Mouse (Mus musculus) heart, adult 2 months (tissue): ENCODE data around the gene Msto1. TPM values are rescaled to one million over a fixed set of nuclear protein-coding genes. Genes with fewer than 3 reads are reported as not detected.
A peak's percentile ranks its signal among the peaks of the same experiment; 100 is the strongest.
"Not testable (repeated sequence)": the region's sequence is repeated elsewhere in the genome, so short reads cannot be mapped to it uniquely, and the experiment has no call there.

Experiments
- DNase-seq, 2 experiments: peaks; one replicate each; pipeline ENCODE4 v3.0.0; 2021
- H3K27ac ChIP-seq: fragments of 200-600 bp; 2 replicates; pipeline ENCODE4 v1.8.1; 2022
- H3K27me3 ChIP-seq: fragments of 200-500 bp; 2 replicates; pipeline ENCODE4 v1.6.1; 2012; ENCODE audit warnings: mild to moderate bottlenecking, low read length, inconsistent platforms, mixed read lengths; ENCODE audit not compliant: control insufficient read depth, insufficient read depth
- H3K36me3 ChIP-seq: fragments of 200-500 bp; 2 replicates; pipeline ENCODE4 v1.6.1; 2012; ENCODE audit warnings: low read length, inconsistent platforms; ENCODE audit not compliant: control insufficient read depth, insufficient read depth
- H3K4me1 ChIP-seq: fragments of 200-500 bp; 2 replicates; pipeline ENCODE4 v1.6.1; 2011; ENCODE audit warnings: low read length; ENCODE audit not compliant: control insufficient read depth, insufficient read depth
- H3K4me3 ChIP-seq: fragments of 200-600 bp; 2 replicates; pipeline ENCODE4 v1.8.1; 2022
- H3K79me2 ChIP-seq: fragments of 200-500 bp; replicated peaks from 2 replicates; pipeline ENCODE4 v1.6.1; 2012; ENCODE audit warnings: mild to moderate bottlenecking, inconsistent platforms, low read length, moderate library complexity, mixed read lengths; ENCODE audit not compliant: control insufficient read depth, insufficient read depth
- H3K9ac ChIP-seq: fragments of 200-500 bp; 2 replicates; pipeline ENCODE4 v1.6.1; 2012; ENCODE audit warnings: low read depth, mild to moderate bottlenecking, control low read depth, inconsistent platforms, low read length, mixed read lengths
- CTCF ChIP-seq: fragments of 200-600 bp; IDR thresholded peaks from 2 replicates; pipeline ENCODE4 v1.8.1; 2022; ENCODE audit warnings: antibody characterized with exemption, mild to moderate bottlenecking, moderate library complexity
- EP300 ChIP-seq: fragments of 200-500 bp; IDR thresholded peaks from 2 replicates; pipeline ENCODE4 v1.6.1; 2011; ENCODE audit warnings: low read depth, low read length, control low read depth; ENCODE audit not compliant: insufficient read depth
- POLR2A ChIP-seq: fragments of 200-500 bp; IDR thresholded peaks from 2 replicates; pipeline ENCODE4 v1.6.1; 2011; ENCODE audit warnings: mild to moderate bottlenecking, low read depth, low read length, control low read depth; ENCODE audit not compliant: insufficient read depth
- WGBS: fragments of 180-500 bp; shearing (Covaris S2); methylation state at CpG from one replicate; pipeline ENCODE4 v1.1.7; 2018; 5-methylcytosine and 5-hydroxymethylcytosine counted together
- intact Hi-C: fragments of 180-260 bp; cut with DNase I; formaldehyde crosslinking; loops from one replicate; pipeline ENCODE4 v1.15.1; 2025
- long read RNA-seq: library from polyadenylated mRNA; stranded (forward); transcript quantifications from one replicate; pipeline ENCODE4 v2.0.0, GENCODE M21; 2021
- polyA plus RNA-seq: library from polyadenylated mRNA; depleted of rRNA; stranded (reverse); fragments of >200 nt; gene quantifications from 2 replicates; pipeline ENCODE4 v1.2.3, GENCODE M21; 2012; rRNA removed
- total RNA-seq, 2 experiments: library from RNA; stranded (reverse); gene quantifications; 2 replicates each; pipeline ENCODE4 v1.2.3; 2021

The Msto1 gene
- 10 to 100 TPM; 12.4 to 12.6 TPM for total RNA-seq
- polyA plus RNA-seq: 21.6 and 22.1 TPM in 2 replicates
- long read RNA-seq, transcript Msto1-202 (14 exons, 1,875 nt): major isoform, 16 of 19 reads
- long read RNA-seq, partial matches to known transcripts: 2 of 19 reads
- long read RNA-seq, other reads (novel, unspliced or antisense): 1 of 19 reads

DNA sequence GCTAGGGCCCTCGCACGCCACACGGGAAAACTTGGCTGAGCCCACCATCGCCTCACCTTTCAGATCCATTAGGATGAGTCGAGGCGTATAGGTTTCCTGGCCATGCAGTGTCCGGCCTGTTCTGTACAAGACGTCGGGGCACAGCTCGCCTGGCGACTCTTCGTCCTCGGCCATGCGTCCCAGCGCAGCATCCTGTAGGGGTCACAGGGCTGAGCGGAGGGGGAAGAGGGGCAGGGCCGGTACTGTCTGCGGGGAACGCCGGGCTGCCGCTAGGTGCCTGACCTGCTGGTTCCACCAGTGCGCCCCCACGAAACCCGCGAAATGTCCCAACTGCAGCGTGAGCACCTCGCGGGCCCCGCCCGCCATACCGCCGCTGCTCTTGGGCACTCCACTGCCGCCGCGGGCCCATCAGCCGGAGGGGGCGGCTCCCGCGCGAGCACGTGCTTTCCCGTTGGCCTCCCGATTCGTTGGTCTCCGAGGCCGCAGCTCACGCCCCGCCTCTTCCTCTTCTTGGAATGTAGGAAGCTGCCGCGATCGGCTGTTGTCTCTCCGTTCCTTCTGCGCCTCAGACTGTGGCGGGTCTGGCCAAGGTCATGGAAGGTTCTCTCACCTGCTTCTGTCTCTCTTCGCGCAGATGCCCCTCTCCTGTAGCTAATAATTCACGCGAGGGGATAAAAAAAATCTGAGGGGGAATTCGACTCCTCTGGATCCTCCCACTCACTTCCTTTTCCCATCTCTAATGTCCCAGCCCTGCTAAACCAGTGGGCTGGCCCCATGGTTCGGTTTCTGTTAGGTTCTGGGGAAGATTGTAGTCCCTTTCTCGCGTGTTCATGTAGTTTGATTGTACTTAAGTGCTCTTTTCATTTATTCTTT lies at the start of gene Msto1:
Gene Msto1, minus strand, starts transcription at position 489 of the 873 bp plus-strand sequence.
- under 1% methylated on average over 62 of the region's 62 CpGs for WGBS
- H3K79me2 ChIP-seq: no peaks in the 10 kb centered on the region
- H3K9ac ChIP-seq: peak within 1 kb of the TSS; percentile 75
- intact Hi-C loops: loop anchor here (2.0 kb wide), 1 partner anchor 37 kb away; the partner anchor contains the start of genes Ash1l and Dap3
- no peaks in the 10 kb centered on the region for H3K36me3 ChIP-seq
- no peaks in the 10 kb centered on the region for H3K27me3 ChIP-seq
- peak; percentile 93 to 96 for DNase-seq
- H3K4me3 ChIP-seq: peak within 1 kb of the TSS; percentile 78
- peaks cover 2% of the 10 kb centered on the region; the same call in 1 of the 2 replicates for H3K4me1 ChIP-seq
- H3K27ac ChIP-seq: peak within 1 kb of the TSS; percentile 94
- TF ChIP-seq CTCF (peak; percentile 33), POLR2A (peak; percentile 98), EP300 (0 out of 2 replicates have a peak, but pooled peaks have one; percentile 26)

DNA sequence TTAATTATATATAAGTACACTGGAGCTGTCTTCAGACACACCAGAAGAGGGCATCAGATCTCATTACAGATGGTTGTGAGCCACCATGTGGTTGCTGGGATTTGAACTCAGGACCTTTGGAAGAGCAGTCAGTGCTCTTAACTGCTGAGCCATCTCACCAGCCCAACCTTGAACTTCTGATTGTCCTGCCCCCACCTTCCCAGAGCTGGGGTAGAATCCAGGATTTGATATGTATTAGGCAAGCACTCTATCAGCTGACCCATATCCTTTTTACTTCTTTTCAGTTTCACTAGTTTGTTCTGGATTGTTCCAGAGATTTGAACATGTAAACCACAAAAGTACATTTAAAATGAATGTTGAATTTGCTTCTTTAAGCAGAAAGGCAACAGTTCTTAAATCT lies 49.4 kb upstream of the Msto1 start:
- H3K4me3 ChIP-seq, DNase-seq, intact Hi-C loops, H3K9ac ChIP-seq, H3K4me1 ChIP-seq, H3K27me3 ChIP-seq, H3K27ac ChIP-seq, H3K79me2 ChIP-seq: not testable (repeated sequence)
- peaks cover 14% of the 10 kb centered on the region for H3K36me3 ChIP-seq

DNA sequence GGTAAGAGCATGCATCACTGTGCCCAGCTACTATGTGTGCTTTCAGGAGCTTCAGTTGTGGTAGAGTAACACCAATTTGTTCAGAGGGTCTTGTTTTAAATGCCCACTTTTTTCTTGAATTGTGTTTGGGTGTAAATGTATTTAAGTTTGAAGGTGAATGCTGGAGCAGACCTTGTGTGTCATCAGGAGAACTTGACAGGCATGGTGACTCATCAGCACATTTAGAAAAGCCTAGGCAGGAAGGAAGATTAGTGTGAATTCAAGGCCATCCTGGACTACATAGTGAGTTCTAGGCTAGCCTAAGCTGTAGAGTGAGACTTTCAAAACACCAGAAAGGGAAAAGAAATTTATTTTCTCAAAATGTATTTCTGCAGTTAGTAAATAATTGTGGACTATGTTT lies 39.9 kb upstream of the Msto1 start:
- H3K27me3 ChIP-seq: no peaks in the 10 kb centered on the region
- no peak overlapping the region for H3K9ac ChIP-seq
- no peak overlapping the region for H3K4me3 ChIP-seq
- peaks cover 4% of the 10 kb centered on the region for H3K79me2 ChIP-seq
- peaks cover 23% of the 10 kb centered on the region for H3K36me3 ChIP-seq
- peaks cover 7% of the 10 kb centered on the region for H3K4me1 ChIP-seq
- TF ChIP-seq EP300: no peak
- no peak for TF ChIP-seq POLR2A
- no peak for TF ChIP-seq CTCF
- intact Hi-C loops: loop anchor here (5.0 kb wide), 1 partner anchor 39 kb away; no protein-coding TSS in a partner anchor
- no peak overlapping the region; the same call in 1 of the 2 replicates for H3K27ac ChIP-seq
- DNase-seq: no peak

DNA sequence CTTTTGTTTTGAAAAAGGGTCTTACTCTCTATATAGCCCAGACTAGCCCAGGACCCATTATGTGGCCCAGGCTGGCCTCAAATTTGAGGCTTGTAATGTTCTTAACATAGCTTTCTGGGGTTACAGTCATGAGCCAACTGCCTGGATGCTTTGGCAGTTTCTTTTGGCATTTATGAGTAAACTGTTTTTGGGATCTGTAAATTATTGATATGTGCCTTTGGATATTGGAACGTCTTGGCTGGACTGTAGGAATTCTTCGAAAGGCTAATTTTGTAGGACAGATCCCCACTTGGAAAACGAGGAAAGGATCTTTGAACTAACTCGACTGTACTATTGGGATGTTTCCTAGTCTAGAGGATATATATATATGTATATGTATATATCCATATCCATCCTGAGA lies 39.4 kb upstream of the Msto1 start:
- WGBS: 59% methylated on average over 4 of the region's 4 CpGs
- intact Hi-C loops: loop anchor here (5.0 kb wide), 1 partner anchor 39 kb away; no protein-coding TSS in a partner anchor

GRCm38 (mm10) chr3:88951327-88951800 lies 37.6 kb upstream of the Msto1 start:
- Histone ChIP-seq H3K27me3 (no peaks in the 10 kb centered on the region), H3K4me1 (peaks cover 7% of the 10 kb centered on the region), H3K79me2 (peaks cover 3% of the 10 kb centered on the region), H3K36me3 (peaks cover 15% of the 10 kb centered on the region), H3K4me3 (peak overlapping the region; percentile 98), H3K9ac (peak overlapping the region; percentile 99), H3K27ac (peak overlapping the region; percentile 99)
- intact Hi-C loops: loop anchor here (2.0 to 5.0 kb wide), 2 partner anchors 37 to 41 kb away; no protein-coding TSS in a partner anchor
- DNase-seq: no peak
- TF ChIP-seq EP300 (no peak), CTCF (no peak), POLR2A (no peak)
- WGBS: 0% methylated on average over 5 of the region's 5 CpGs

More for the DNA sequence above, 39.4 kb upstream of the Msto1 start:
- TF ChIP-seq POLR2A (no peak), EP300 (no peak), CTCF (no peak)
- no peaks in the 10 kb centered on the region for H3K27me3 ChIP-seq
- H3K79me2 ChIP-seq: peaks cover 3% of the 10 kb centered on the region
- H3K4me1 ChIP-seq: peaks cover 7% of the 10 kb centered on the region
- no peak overlapping the region; the same call in 1 of the 2 replicates for H3K27ac ChIP-seq
- H3K36me3 ChIP-seq: peaks cover 20% of the 10 kb centered on the region
- no peak for DNase-seq
- no peak overlapping the region for H3K4me3 ChIP-seq
- H3K9ac ChIP-seq: no peak overlapping the region
